Mouse (Mus musculus): ENCODE data around the gene Rab43.

DNA sequence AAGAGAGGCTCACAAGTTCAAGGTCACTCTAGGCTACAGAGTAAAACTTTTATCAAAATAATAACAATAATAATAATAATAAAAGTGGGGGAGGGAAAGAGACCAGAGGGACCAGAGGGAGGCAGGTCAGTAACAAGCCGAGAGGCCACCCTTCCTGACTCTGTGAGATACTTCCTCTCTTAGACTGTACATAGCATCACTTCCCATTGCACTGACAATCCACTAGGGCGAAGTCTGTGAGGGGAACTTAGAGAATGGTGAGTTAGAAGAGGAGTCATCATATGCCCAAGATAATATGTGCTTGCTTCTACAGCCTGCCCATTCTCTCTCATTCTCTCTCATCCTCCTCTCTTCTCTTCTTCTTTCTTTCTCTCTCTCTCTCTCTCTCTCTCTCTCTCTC is 5.9 kb downstream of the Rab43 start:
- no peak for TF ChIP-seq CTCF (IDR thresholded peaks at IDR 0.05; ENCODE audit: low read depth, low read length)
- TF ChIP-seq POLR2A (IDR thresholded peaks at IDR 0.05; ENCODE audit: extremely low read depth, insufficient read depth, low read length) = no peak

Data from liver, adult 2 months (tissue).